Mouse (Mus musculus) frontal cortex, adult 2 months (tissue): ENCODE results near the gene Jrkl. TPM values are rescaled to one million over a fixed set of nuclear protein-coding genes. Genes with fewer than 3 reads are reported as not detected.

Experiments
- DNase-seq, 2 experiments: peaks; one replicate each; pipeline ENCODE4 v3.0.0; 2022; ENCODE audit warnings: low spot score in 1 of 2; ENCODE audit errors: extremely low spot score in 1 of 2
- polyA plus RNA-seq: library from polyadenylated mRNA; depleted of rRNA; stranded (reverse); fragments of >200 nt; gene quantifications from 2 replicates; pipeline ENCODE4 v1.2.3, GENCODE M21; 2012; rRNA removed

Gene Jrkl
- polyA plus RNA-seq, result 5.5 and 6.2 TPM in 2 replicates

DNA sequence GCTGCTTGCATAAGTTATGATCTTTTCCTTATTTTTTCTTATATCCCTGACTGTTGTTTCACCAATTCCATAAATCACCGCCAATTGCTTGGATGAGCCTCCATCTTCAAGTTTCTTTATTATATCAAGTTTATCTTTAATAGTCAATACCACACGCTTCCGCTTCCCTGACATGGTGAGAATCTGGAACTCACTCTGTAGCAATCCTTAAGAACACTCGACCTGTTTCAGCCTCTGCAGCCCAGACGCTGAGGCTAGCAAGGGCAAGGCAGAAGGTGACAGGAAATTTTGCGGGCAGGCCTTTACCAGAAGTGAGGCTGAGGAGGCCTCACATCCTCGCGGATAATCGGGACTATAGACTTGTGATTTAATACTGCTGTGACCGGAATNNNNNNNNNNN, at the start of gene Jrkl:
Gene Jrkl, minus strand, starts transcription at position 349 of the 400 bp plus-strand sequence.
- DNase-seq, result peak in 1 of 2 experiments; percentile 22

DNA sequence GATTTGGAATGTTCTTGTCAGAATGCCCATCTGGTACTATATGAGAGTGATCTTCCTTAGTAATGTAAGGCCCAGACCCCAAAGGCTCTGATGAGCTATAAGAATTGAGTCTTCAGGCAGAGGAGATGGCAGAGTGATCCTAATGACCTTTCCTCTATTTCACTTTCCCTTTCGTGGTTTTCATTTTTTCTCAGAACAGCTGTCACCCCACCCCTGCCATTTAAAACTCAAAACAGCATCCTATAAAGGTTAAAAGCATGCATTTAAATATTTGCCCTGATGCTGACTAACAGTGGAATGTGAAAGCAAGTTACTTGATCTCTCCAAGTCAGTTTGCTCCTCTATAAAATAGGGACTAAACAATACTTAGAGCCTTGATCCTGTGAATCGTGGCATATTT, 41.9 kb upstream of the Jrkl start:
- DNase-seq, result no peak

- no peak for DNase-seq
These were observed 27.6 kb upstream of the Jrkl start for GRCm38 (mm10) chr9:13273219-13273618.

GRCm38 (mm10) chr9:13260980-13261379, 15.4 kb upstream of the Jrkl start:
- DNase-seq, result no peak

DNA sequence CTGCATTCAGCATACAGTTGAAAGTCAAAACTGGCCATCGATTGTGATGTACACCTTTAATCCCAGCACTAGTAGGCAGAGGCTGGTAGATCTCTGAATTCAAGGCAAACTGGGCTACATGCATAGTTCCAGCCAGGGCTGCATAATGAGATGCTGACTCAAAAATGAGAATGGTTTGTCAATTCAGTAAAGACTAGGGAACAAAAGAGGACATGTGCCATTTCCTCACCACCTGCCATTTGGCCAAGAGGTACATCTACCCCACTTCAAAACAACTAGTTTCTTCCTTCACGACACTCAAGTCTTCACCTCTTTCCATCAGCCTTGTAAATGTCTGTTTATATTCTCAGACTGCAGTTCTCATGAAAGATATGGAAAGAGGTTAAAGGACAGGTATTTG, 12.5 kb upstream of the Jrkl start:
- DNase-seq, result no peak

- DNase-seq, result no peak
These were observed 11.1 kb upstream of the Jrkl start for GRCm38 (mm10) chr9:13256726-13257125.

GRCm38 (mm10) chr9:13251251-13251650, 5.6 kb upstream of the Jrkl start:
- no peak for DNase-seq

DNA sequence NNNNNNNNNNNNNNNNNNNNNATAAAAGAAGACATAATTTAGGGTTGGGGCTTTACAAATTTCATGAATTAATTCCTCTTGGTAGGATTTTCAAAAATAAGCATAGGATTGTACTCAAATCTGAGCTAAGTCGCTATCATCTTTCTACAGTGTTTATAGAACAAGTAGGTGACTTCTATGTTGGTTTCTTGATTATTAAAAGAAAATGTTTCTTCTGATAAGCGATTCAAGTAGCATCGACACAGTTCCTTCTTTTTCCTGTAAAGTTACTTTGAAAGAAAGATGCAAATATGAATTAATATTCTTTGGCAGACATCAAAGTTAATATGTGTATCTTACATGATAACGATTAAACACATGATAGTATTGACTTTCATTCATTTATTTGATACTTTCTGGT, 2.5 kb upstream of the Jrkl start:
- DNase-seq, result no peak

DNA sequence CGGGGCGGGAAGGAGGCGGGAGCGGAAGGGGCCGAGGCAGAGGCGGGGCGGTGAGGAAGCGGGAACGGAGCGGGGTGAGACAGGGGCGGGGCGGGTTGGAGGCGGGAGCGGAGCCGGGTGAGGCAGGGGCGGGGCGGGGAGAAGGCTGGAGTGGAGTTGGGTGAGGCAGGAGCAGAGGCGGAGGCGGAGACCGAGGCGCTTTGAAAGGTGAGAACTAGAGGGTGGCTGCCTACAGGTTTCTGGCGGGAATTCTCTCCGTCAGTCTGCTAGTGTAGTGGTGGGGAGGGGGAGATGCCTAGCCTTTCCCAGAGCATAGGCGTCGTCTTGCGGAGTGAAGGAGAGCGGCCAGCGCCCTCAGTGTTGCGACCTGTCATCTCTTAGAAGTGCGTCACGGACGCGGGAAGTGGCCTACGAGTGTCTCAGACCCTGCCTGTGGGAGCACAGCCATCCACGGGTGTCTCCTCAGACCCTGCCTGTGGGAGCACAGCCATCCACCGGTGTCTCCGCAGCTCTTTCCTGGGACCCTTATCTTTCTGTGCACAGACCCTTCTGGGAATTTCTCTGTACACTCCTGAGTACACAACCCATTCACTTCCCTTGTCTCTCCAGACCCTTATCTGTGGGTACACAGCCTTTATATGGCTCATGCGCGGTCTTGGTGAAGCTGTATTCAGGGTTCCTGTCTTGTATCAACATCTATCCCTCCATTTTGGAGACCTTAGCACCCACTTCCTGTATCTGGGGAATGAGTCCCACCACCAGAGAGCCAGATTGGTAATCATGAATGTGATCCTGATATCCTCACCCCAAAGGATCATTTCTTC, 1.4 kb upstream of the Jrkl start, which contains the start of gene Ccdc82:
Gene Ccdc82, plus strand, starts transcription at position 141 of the 824 bp plus-strand sequence.
- peak; percentile 63 to 74 for DNase-seq

GRCm38 (mm10) chr9:13242321-13242720, 3.3 kb downstream of the Jrkl start:
- DNase-seq, result peak in 1 of 2 experiments; percentile 54

DNA sequence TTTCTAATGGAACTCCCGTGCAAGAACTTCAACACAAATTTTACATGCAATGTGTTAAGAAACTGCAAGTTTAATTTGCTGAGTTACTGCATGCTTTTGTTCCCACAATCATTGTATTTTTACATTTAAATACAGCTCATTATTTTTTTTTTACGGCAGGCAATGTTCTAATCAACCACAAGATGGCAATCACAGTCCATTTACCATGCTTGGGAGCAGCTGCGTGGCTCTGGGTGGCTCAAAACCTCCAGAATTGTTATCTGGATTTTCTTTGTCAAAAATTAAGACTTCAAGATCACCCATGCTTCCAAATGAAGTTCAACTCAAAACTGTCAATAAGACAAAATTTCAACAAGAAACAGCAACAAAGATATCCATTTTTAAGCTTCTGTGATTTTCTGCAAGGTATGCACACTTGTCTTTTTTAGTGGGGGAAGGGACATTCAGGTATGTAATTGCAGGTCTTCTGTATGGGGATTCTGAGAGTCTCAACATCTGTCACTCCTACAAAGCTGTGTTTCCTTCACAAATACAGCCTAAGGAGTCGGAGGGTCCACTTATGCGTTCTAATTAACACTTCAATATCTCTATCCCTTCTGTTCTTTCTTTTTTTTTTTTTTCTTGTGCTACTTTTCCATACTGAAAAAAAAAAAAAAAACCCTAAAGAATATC, 13.9 kb downstream of the Jrkl start:
- peak in 1 of 2 experiments; percentile 72 for DNase-seq

- DNase-seq, result no peak
These were observed 15.1 kb downstream of the Jrkl start for GRCm38 (mm10) chr9:13230553-13230952.

- DNase-seq, result no peak
These were observed 19.8 kb downstream of the Jrkl start for GRCm38 (mm10) chr9:13225872-13226271.

DNA sequence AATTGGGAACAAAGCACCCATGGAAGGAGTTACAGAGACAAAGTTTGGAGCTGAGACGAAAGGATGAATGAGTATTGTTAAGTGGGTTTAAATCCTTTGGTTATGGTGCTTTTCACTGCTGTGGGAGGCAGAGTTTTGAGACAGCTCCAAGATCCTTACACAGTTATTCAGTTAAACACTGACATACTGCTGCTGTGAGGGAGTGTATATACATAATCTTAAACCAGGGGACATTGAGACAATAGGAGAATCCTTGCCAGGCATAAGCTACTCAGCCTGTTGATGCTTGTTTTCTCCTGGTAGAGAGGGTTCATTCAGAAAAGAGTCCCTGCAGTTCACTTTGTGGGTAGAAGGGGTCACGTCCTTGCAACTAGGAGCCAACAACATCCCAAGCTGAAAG, 39.3 kb downstream of the Jrkl start:
- no peak for DNase-seq

- no peak for DNase-seq
These were observed 41.9 kb downstream of the Jrkl start for GRCm38 (mm10) chr9:13203681-13204080.

DNA sequence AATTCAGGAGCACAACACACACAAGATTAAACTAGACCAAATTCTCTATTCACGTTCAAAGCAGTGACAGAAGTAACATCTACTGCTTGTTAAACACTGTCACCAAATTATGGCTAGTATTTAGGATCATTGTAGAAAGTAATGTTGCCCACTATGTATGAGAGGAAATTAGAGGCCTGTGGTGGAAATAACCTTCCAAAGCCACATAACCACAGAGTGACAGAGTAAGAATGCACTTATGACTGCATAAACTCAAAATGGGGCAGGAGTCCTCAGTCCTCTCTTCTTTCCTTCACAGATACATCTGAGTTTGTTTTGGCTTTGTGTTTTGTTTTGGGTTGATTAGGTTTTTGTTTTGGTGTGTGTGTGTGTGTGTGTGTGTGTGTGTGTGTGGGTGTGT, 42.5 kb downstream of the Jrkl start:
- no peak for DNase-seq

- DNase-seq, result no peak
These were observed 45.5 kb downstream of the Jrkl start for GRCm38 (mm10) chr9:13200079-13200478.

GRCm38 (mm10) chr9:13195762-13196161, 49.9 kb downstream of the Jrkl start:
- peak in 1 of 2 experiments; percentile 65 for DNase-seq

- DNase-seq, result peak in 1 of 2 experiments; percentile 83
These were observed 50.4 kb downstream of the Jrkl start for GRCm38 (mm10) chr9:13195268-13195667.

- no peak for DNase-seq
These were observed 51.0 kb downstream of the Jrkl start for GRCm38 (mm10) chr9:13194619-13195018.
